Mouse (Mus musculus): ENCODE data around the gene Bod1. TPM values are rescaled to one million over a fixed set of nuclear protein-coding genes. Genes with fewer than 3 reads are reported as not detected.
A peak's percentile ranks its signal among the peaks of the same experiment; 100 is the strongest.

Gene Bod1
- polyA plus RNA-seq (2015; fragmentation: Nextera tagmentation; extraction: Ambion mirVana), result 94.7 and 108 TPM in 2 replicates

- peak; percentile 91 for ATAC-seq (ENCODE audit: insufficient number of reproducible peaks, insufficient read depth, low FRiP score, low TSS enrichment, low read depth)
- H3K27ac ChIP-seq, result peak within 1 kb of the TSS; percentile 51
- peak within 1 kb of the TSS; percentile 97 for H3K9ac ChIP-seq
- H3K4me1 ChIP-seq, result peaks cover 11% of the 10 kb centered on the region
- no peaks in the 10 kb centered on the region for H3K9me3 ChIP-seq
- H3K27me3 ChIP-seq, result no peaks in the 10 kb centered on the region
- peak within 1 kb of the TSS; percentile 92 for H3K4me3 ChIP-seq
- under 1% methylated on average over 61 of the region's 76 CpGs for WGBS
- peak within 1 kb of the TSS; percentile 68 for H3K4me2 ChIP-seq
- peaks cover 31% of the 10 kb centered on the region for H3K36me3 ChIP-seq
These were observed at the start of gene Bod1 for GRCm38 (mm10) chr11:31671354-31672169. Gene Bod1 (minus strand): TSS chr11:31671885.

GRCm38 (mm10) chr11:31719090-31719489, 47.4 kb upstream of the Bod1 start:
- Histone ChIP-seq H3K9me3 (no peaks in the 10 kb centered on the region), H3K4me1 (peaks cover 5% of the 10 kb centered on the region), H3K4me3 (no peak overlapping the region), H3K9ac (no peak overlapping the region), H3K27me3 (no peaks in the 10 kb centered on the region), H3K36me3 (no peaks in the 10 kb centered on the region), H3K4me2 (no peak overlapping the region), H3K27ac (no peak overlapping the region)
- WGBS, result 85% methylated on average over 4 of the region's 4 CpGs
- no peak for ATAC-seq (ENCODE audit: insufficient number of reproducible peaks, insufficient read depth, low FRiP score, low TSS enrichment, low read depth)

GRCm38 (mm10) chr11:31717926-31718735, 46.4 kb upstream of the Bod1 start:
- Histone ChIP-seq H3K4me1 (peaks cover 14% of the 10 kb centered on the region), H3K4me3 (no peak overlapping the region), H3K27ac (no peak overlapping the region), H3K36me3 (no peaks in the 10 kb centered on the region), H3K4me2 (no peak overlapping the region), H3K27me3 (no peaks in the 10 kb centered on the region), H3K9me3 (no peaks in the 10 kb centered on the region), H3K9ac (no peak overlapping the region)
- 61% methylated on average over 4 of the region's 4 CpGs for WGBS
- no peak for ATAC-seq (ENCODE audit: insufficient number of reproducible peaks, insufficient read depth, low FRiP score, low TSS enrichment, low read depth)

GRCm38 (mm10) chr11:31713641-31714121, 42.0 kb upstream of the Bod1 start:
- WGBS, result 66% methylated on average over 6 of the region's 6 CpGs
- H3K9me3 ChIP-seq, result no peaks in the 10 kb centered on the region
- no peaks in the 10 kb centered on the region for H3K36me3 ChIP-seq
- H3K4me2 ChIP-seq, result no peak overlapping the region
- no peaks in the 10 kb centered on the region for H3K27me3 ChIP-seq
- H3K9ac ChIP-seq, result no peak overlapping the region
- no peak for ATAC-seq (ENCODE audit: insufficient number of reproducible peaks, insufficient read depth, low FRiP score, low TSS enrichment, low read depth)
- H3K27ac ChIP-seq, result peak overlapping the region; percentile 44
- H3K4me3 ChIP-seq, result no peak overlapping the region
- H3K4me1 ChIP-seq, result peaks cover 18% of the 10 kb centered on the region

DNA sequence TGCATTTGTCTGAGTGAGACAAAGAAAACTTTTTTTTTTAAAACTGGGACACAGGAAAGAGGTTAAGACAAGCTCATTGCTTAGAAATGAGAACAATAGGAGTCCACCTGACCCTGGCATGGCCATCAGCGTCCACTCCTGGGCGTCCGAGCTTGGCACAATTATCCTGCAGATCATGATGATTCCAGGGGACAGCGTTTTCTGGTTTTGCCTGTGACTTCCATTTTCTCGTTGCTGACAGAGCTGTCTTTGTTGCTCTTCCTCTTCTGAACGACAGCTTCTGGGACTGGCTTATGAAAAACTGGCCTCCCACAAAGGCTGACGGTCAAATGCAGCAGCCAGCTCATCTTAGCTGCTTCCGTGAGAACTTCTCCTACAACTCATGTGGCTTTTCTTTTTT, 41.4 kb upstream of the Bod1 start:
- no peak overlapping the region for H3K9ac ChIP-seq
- 0 out of 2 replicates have a peak overlapping the region, but pooled peaks have one; percentile 44 for H3K27ac ChIP-seq

GRCm38 (mm10) chr11:31707771-31708170, 36.1 kb upstream of the Bod1 start:
- Histone ChIP-seq H3K9ac (no peak overlapping the region), H3K9me3 (peaks cover 9% of the 10 kb centered on the region; the same call in 1 of the 2 replicates), H3K4me2 (no peak overlapping the region), H3K27me3 (no peaks in the 10 kb centered on the region), H3K36me3 (no peaks in the 10 kb centered on the region), H3K4me1 (peaks cover under 1% of the 10 kb centered on the region; the same call in 1 of the 2 replicates), H3K27ac (no peak overlapping the region), H3K4me3 (no peak overlapping the region)
- no peak for ATAC-seq (ENCODE audit: insufficient number of reproducible peaks, insufficient read depth, low FRiP score, low TSS enrichment, low read depth)

More for the DNA sequence above, 41.4 kb upstream of the Bod1 start:
- Histone ChIP-seq H3K4me2 (no peak overlapping the region), H3K9me3 (no peaks in the 10 kb centered on the region), H3K36me3 (no peaks in the 10 kb centered on the region), H3K27me3 (no peaks in the 10 kb centered on the region), H3K4me3 (no peak overlapping the region), H3K4me1 (peaks cover 18% of the 10 kb centered on the region)
- WGBS, result 60% methylated on average over 8 of the region's 8 CpGs
- no peak for ATAC-seq (ENCODE audit: insufficient number of reproducible peaks, insufficient read depth, low FRiP score, low TSS enrichment, low read depth)

DNA sequence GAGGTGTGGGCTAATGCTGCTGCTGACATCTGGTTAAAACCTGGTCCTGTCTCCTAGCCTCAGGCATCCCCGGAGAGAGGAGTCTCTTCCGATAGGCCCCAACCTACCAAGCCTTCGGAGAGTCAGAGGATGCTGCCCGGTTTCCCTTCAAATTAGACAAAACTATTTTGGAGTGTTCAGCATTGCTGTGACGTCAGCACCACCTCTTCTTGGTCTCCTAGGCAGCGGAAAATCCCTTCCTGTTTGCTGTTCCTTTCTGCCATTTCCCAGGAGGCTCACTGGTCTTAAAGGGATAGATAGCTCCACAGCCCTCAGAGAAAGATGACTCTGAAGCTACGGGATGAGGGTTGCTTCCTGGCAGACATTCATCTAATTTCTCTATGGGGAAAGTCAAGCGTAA, 31.5 kb upstream of the Bod1 start:
- Histone ChIP-seq H3K9me3 (peaks cover 9% of the 10 kb centered on the region; the same call in 1 of the 2 replicates), H3K9ac (no peak overlapping the region), H3K4me2 (no peak overlapping the region), H3K27me3 (no peaks in the 10 kb centered on the region), H3K4me1 (no peaks in the 10 kb centered on the region), H3K4me3 (no peak overlapping the region), H3K36me3 (no peaks in the 10 kb centered on the region), H3K27ac (no peak overlapping the region)
- no peak for ATAC-seq (ENCODE audit: insufficient number of reproducible peaks, insufficient read depth, low FRiP score, low TSS enrichment, low read depth)
- WGBS, result 62% methylated on average over 8 of the region's 8 CpGs

- ATAC-seq (ENCODE audit: insufficient number of reproducible peaks, insufficient read depth, low FRiP score, low TSS enrichment, low read depth), result no peak
- Histone ChIP-seq H3K9ac (no peak overlapping the region), H3K27me3 (no peaks in the 10 kb centered on the region), H3K36me3 (no peaks in the 10 kb centered on the region), H3K9me3 (no peaks in the 10 kb centered on the region), H3K4me2 (no peak overlapping the region), H3K4me1 (no peaks in the 10 kb centered on the region), H3K27ac (no peak overlapping the region), H3K4me3 (no peak overlapping the region)
- WGBS, result 91% methylated on average over 3 of the region's 3 CpGs
These were observed 30.2 kb upstream of the Bod1 start for GRCm38 (mm10) chr11:31701901-31702300.

DNA sequence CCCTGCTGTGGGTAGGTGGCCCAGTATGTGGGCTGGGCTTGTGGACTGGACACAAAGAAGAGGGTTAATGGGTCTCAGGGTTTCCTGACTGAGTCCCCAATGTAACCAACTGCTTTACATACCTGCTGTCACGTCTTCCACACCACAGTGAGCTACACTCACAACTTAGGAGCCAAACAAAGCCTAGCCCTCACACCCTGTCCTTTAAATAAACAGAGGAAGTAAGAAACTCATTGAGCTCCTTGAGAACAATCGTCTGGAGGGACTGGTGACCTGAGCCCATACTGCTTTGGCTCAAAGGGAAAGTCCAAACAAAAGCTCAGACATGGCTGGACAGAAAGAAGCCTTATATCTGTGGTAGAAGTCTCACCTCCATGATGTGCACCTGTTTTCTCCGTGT, 27.8 kb upstream of the Bod1 start:
- Histone ChIP-seq H3K4me3 (no peak overlapping the region), H3K4me1 (no peaks in the 10 kb centered on the region), H3K9ac (no peak overlapping the region), H3K9me3 (no peaks in the 10 kb centered on the region), H3K27me3 (no peaks in the 10 kb centered on the region), H3K27ac (no peak overlapping the region), H3K36me3 (no peaks in the 10 kb centered on the region), H3K4me2 (no peak overlapping the region)
- 67% methylated on average over 3 of the region's 3 CpGs for WGBS
- ATAC-seq (ENCODE audit: insufficient number of reproducible peaks, insufficient read depth, low FRiP score, low TSS enrichment, low read depth), result no peak

GRCm38 (mm10) chr11:31694801-31695200, 23.1 kb upstream of the Bod1 start:
- no peak overlapping the region for H3K9ac ChIP-seq
- no peaks in the 10 kb centered on the region for H3K9me3 ChIP-seq
- no peak overlapping the region for H3K4me3 ChIP-seq
- WGBS, result 76% methylated on average over 4 of the region's 4 CpGs
- no peak overlapping the region for H3K27ac ChIP-seq
- no peak for ATAC-seq (ENCODE audit: insufficient number of reproducible peaks, insufficient read depth, low FRiP score, low TSS enrichment, low read depth)
- no peaks in the 10 kb centered on the region for H3K4me1 ChIP-seq
- no peaks in the 10 kb centered on the region for H3K36me3 ChIP-seq
- H3K4me2 ChIP-seq, result no peak overlapping the region
- no peaks in the 10 kb centered on the region for H3K27me3 ChIP-seq

DNA sequence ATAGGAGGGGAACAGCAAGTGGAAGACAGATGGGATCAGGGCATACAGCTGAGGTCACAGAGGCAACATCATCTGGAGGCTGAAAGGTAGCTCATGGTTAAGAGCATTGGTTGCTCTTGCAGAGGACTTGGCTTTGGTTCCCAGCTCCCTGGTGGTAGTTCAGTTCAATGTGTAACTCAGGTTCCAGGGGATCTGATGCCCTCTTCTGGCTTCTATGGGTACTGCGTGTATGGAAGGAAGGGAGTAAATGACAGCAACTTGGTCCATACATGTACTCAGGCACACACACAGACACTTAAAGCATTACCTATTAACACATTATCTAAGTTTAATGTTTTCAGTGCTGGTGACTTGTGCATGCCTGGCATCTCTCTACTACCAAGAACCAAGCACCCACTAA, 22.4 kb upstream of the Bod1 start:
- Histone ChIP-seq H3K4me1 (peaks cover 5% of the 10 kb centered on the region), H3K36me3 (no peaks in the 10 kb centered on the region), H3K9me3 (no peaks in the 10 kb centered on the region), H3K4me3 (no peak overlapping the region), H3K27ac (no peak overlapping the region), H3K4me2 (no peak overlapping the region), H3K9ac (no peak overlapping the region), H3K27me3 (no peaks in the 10 kb centered on the region)
- no peak for ATAC-seq (ENCODE audit: insufficient number of reproducible peaks, insufficient read depth, low FRiP score, low TSS enrichment, low read depth)
- WGBS, result 90% methylated on average over 1 of the region's 1 CpGs

All from embryonic facial prominence, embryonic 13.5 days (tissue).